Mouse (Mus musculus) heart, postnatal 4 days (tissue): ENCODE results near the gene Ovol3. TPM values are rescaled to one million over a fixed set of nuclear protein-coding genes. Genes with fewer than 3 reads are reported as not detected.
A peak's percentile ranks its signal among the peaks of the same experiment; 100 is the strongest.
"Not testable (repeated sequence)": the region's sequence is repeated elsewhere in the genome, so short reads cannot be mapped to it uniquely, and the experiment has no call there.

Source experiments
- DNase-seq: peaks from one replicate; pipeline ENCODE4 v3.0.0; 2021
- total RNA-seq, 2 experiments: library from RNA; stranded (reverse); gene quantifications; 2 replicates each; pipeline ENCODE4 v1.2.3; 2021

Ovol3 gene
- total RNA-seq, 2 experiments from 2014 or later: not detected

DNA sequence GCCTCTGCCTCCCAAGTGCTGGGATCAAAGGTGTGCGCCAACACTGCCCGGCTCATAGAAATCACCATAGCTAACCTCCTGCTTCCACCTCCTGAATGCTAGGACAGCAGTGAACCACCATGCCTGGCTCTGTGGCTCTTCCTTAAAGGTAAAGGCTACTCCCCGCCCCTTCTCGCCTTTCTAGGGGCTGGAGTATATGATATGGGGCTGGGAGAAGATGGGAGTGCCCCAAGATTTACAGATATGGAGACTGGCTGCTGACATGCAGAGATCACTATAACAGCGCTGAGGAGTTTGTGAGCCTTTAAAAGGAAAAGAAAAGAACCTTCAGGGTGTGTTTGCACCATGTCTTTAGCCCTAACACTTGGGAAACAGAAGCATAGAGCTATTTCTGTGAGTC is 13.3 kb downstream of the Ovol3 start:
- no peak for DNase-seq

DNA sequence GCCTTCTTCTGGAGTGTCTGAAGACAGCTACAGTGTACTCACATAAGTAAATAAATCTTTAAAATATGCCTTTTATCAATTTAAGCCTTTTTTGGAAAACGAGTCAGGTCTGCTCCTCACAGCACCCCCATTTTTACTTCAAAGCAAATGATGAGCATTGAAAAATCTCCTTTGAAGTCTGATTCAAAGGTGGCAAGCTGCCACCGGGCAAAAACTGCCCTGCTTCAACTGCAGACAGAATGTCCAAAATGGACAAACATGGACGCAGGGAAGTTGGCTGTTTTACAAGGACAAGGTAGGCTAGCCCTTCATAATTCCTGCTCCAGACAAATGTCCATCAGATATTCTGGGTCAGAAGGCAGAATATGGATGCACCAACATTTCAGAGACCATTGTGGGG is 14.1 kb downstream of the Ovol3 start:
- no peak for DNase-seq

DNA sequence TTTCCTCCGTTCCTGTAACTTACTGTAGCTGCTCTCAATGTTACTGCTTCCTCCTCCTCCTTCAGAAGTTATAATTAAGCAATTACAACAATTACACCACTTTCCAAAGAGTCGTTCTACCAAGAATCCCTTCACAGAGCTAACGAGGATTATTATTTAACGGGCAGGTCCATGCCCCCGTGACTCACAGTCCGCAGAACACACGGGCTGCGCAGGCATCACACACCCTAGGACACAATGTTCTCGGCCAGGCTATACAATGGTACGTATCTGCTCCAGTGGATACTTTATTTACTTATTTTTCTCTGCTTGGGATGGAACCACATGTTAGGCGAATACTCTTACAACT is 15.5 kb downstream of the Ovol3 start:
- no peak for DNase-seq

DNA sequence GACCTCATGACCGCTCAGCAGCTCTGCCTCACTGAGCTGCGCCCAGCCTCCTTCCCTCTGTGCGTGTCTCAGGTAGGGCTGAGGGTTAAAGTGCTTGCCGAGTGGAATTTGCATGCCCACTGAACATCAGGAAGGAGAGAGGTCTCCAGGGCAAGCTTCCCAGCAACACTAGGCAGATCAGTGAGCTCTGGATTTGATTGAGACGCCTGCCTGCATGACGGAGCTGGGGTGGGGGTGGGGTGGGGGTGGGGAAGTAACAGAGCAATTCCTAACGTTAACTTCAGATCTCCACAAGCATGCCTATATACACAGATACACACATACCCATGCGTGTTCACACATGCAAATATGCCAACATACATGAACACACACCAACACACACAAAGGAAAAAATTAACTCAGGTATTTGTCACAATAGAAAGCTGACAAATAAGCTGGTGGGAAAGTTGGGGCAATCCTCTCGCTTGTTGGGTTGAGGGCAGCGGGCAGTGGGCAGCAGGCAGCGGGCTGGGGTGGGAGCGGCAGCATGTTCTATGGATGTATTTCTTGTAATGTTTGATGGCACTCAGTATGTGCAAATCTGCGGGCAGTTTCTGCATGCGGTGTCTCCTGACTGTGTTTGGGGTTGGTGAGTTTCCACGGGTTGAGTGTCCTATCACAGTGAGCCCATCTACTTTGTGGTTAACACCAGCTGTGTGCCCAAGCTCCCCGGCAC is 16.1 kb downstream of the Ovol3 start:
- DNase-seq: peak; percentile 71

DNA sequence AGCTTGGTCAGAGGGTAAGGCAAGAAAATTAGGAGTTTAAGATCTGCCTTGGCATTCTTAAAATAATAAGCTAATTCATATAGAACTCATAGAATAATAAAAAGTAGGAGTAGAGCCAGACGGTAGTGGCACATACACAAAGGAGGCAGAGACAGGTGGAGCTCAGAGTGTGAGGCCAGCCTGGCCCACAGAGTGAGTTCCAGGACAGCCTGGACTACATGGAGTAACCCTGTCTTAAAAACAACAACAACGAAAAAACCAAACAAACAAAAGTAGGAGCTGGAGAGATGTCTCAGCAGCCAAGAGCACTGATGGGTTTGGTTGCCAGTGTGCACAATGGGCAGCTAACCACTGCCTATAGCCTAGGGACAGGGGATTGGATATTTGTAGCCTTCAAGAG is 18.2 kb downstream of the Ovol3 start:
- DNase-seq: no peak

DNA sequence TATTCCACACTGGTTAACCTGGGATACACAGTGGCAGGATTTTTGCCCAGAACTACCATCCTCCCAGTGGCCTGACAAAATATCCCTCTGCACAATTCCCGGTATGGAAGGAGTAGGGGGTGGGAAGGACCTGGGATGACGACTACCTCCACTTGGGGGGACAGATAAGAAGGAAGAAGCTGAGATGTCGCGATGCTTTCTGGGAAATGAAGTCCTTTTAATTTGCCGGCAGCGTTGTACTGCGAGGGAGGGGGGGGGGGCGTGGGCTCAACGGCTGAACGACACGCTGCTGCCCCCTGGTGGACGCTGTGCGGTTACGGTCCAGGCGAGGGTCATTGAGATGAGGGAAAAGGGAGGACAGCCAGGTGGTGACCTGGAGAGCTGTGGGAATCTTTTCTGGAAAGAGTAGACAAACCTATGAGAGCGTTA is 18.8 kb downstream of the Ovol3 start:
- peak; percentile 85 for DNase-seq

DNA sequence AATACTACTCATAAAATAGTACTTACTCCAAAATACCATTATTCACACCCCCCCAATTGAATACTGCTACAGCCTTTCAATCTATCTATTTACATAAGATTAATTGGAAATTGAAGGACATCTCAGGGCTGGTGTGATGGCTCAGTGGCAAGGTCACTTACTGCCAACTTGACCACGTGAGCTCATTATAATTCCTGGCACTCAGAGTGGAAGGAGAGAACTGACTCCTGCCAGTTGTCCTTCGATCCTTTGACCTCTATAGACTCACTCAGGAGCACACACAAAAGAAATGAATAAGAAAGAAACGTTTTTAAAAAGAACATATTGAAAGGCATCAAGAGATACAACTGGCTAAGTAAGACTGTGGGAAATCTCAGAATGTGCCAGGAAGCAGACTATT is 19.6 kb downstream of the Ovol3 start:
- no peak for DNase-seq

DNA sequence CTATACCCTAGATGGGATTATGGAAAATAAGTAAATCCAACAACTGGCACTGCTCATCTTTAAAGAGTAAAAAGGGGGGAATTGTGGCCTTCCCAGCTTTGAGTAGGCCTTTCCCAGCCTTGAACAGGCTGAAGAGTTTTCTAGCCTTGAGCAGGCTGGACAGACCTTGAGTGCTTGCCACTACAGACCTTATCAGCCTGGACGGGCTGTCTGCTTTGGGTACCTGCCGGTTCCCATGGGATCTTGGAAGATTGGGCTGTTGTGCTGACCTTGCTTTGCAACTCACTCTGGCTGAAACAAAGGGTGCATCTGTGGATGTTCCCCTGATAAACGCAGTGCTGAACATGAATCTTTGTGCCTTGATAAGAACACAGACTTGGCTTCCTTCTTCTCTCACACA is 21.6 kb downstream of the Ovol3 start:
- no peak for DNase-seq

DNA sequence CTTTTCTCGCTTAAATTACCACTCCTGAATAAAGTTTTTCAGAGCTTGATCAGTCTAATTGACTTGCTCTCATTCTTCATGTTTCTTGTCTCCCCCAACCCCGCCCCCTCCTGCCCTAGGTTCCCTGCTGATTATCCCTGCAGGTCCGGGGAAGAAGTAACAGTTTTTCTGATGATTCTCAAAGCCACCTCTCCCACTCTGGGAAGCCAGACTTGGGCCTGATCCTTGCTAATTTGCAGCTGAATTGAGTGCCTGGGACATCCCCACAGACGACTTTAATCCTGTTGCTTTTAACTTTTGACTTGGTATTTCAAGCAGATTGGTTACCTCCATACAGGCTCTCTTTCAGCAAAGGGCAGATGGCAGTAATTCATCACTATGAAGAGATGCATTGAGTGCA is 24.5 kb downstream of the Ovol3 start:
- DNase-seq: no peak

DNA sequence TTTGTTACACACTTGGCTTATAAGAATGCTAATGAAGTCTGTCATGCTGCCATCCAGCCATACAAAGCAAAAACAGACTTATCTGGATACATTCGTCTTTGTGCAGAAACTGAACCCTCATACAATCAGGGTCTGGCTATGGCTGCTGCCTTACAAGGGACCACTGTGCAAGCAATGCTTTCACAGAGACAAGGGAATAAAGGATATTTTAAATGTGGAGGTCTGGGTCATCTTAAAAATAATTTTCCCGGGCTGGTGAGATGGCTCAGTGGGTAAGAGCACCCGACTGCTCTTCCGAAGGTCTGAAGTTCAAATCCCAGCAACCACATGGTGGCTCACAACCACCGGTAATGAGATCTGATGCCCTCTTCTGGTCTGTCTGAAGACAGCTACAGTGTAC is 29.2 kb downstream of the Ovol3 start:
- DNase-seq: not testable (repeated sequence)

DNA sequence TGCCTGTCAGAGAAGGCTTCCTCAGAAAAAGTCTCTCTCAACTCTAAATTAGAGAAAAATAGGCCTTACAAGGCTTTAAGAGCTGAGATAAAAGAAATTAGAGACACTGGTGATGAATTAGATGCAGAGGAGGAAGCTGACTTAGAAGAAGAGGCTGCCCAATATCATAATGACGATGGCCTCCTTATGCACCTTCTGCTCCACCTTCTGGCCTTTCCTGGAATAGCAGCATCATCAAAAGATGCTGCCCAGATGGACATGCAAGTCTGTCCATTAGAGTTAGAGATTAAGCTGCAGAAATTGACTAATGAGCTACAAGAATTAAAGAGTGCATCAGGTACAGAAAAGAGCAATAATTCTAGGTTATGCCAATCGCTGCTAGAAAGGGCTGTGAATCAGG is 30.1 kb downstream of the Ovol3 start:
- peak; percentile 81 for DNase-seq

DNA sequence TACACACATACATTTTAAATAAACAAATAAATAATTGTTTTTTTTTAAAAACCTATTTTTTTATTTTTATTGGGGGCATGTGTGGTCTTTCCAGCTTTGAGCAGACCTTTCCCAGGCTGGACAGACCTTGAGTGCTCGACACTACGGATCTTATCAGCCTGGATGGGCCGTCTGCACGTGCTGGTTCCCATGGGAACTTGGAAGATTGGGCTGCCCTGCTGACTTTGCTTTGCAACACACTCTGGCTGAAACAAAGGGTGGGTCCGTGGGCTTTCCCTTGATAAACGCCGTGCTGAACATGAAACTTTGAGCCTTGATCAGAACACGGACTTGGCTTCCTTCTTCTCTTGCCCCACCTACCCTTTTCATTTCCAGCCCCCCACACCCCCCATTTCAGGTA is 31.1 kb downstream of the Ovol3 start:
- no peak for DNase-seq

DNA sequence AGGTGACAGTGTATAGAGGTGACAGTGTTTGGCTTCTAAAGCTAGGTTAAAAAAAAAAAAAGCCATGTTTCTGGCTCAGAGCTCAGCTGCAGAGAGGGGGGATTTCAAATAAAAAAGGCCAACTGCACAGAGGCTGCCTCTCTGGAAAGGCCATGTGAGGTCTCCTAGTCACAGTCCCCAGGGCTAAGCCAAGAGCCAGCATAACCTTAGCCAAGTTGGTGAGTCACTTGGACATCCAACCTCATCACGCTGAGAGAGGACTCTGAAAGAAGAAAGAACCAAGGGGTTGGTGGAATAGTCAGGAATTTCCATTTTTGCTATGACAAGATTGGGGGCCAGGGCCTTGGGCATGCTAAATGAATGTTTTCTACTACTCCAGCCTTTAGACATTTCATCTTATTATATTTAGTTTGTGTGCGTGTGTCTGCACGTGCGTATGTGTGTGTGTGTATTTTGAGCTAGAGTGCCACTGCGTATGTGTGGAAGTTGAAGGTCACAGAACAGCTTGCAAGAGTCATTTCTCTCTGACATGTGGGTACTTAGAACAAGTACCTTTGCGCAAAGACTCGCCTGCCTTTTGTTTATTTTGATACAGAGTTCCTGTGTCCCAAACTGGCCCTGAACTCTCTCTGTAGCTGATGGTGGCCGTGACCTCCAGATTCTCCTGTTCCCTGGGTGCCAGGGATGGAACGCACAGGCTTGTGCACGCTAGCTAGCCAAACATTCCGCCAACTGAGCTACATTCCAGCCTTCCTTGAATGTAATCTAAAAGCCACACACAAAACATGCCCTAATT is 32.4 kb downstream of the Ovol3 start:
- DNase-seq: peak; percentile 51

DNA sequence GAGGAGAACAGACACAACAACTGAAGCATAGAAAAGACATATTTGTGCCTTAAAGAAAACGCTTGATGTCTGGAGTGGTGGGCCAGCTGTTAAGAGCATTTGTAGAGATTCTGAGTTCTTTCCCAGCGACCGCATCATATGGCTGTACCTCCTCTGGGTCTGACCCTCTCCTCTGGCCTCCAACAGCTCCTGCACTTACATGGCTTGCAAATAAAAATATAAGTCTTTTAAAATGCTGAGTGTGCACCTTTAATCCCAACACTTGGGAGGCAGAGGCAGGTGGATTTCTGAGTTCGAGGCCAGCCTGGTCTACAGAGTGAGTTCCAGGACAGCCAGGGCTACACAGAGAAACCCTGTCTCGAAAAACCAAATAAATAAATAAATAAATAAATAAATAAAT is 34.9 kb downstream of the Ovol3 start:
- DNase-seq: not testable (repeated sequence)

DNA sequence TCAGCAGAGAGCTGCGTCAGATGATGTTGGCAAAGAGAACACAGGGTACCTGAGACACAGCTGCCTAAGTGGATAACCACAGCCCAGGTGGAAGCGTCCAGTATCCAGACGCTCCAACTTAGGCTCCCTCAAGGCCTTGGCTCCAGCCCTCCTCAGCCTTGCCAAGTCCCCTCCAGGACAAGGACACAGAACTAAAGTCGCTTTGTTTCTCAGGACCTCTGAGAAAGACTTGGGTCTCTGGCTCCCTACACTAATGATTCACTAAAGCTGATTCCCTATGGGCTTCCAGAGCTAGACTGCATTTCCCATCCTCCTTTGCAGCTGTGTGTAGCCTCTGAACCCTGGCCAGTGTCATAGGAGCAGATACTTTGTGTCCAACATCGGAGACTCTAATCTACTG is 35.3 kb downstream of the Ovol3 start:
- no peak for DNase-seq

DNA sequence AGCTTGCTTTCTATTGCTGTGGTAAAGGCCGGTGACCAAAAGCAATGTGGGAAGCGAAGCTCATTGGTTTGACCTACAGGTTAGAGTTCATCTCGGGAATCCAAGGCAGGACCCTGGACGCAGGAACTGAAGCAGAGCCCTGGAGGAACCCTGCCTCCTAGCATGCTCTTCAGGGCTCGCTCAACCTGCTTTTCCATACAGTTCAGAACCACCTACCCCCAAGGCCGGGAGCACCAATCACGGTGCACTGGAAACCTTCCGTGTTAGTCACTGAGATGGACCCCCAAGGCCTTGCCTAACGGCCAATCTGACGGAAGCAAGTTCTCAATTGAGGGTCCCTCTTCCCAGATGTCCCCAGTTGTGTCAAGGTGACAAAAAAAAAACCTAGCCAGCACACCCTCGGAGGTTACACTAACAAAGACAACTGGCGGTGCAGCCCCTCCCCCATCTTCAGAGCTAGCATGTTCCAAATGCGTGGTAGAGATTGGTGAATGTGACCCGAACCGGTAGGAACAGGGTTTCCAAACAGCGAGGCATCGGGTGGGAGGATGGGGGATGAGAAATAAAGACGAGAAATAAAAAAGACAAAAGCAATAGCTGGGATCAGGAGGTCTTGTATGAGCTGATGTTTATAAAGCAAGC is 35.9 kb downstream of the Ovol3 start:
- DNase-seq: no peak

DNA sequence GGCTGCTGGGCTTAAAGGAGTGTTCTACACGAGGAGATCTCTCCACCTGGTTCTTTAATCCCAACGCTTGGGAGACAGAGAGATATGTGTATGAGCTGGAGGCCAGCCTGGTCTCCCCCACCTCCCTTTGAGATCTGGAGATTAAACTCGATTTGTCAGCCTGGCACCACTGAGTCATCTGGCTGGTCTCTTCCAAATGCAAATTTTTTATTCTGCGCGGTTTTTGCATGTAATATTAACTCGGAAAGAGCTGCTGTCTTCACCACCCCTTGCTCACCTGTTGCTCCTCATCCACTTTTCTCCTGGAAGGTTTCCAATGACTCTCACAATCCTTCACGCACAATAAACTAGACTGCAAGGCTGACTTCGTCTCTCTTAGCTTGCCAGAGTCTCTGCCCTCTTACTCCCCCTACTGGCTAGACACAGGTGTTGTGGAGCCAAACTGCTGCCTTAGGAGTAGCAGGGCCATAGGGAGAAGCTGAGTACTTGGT is 37.0 kb downstream of the Ovol3 start, which contains the start of gene Capns1:
Capns1 (minus strand) TSS at position 331 of the 491 bp plus-strand sequence.
- peak; percentile 75 for DNase-seq

DNA sequence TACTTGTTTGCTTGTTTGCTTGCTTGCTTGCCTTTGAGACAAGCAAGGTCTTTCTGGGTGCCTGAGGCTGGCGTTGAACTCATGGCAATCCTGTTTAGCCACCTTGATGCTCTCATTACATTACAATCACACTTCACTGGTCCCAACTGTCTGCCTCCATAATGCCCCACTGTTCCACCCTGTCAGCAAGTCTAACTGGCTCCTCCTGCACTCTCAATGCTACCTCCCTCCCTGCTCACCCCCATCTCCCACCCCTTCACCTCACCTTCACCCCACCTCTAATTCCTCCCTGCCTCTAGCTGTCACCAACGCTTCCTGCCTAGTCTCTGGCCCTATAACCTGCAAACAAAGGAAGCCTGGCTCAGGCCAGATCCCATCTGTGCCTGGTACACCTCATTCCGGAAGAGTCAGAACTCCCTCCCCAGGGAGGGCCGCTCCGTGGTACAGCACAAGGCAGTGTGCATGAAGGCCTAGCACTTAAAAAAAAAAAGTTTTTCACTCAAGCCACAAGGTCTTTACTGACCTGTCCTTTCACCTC is 37.9 kb downstream of the Ovol3 start:
- no peak for DNase-seq

DNA sequence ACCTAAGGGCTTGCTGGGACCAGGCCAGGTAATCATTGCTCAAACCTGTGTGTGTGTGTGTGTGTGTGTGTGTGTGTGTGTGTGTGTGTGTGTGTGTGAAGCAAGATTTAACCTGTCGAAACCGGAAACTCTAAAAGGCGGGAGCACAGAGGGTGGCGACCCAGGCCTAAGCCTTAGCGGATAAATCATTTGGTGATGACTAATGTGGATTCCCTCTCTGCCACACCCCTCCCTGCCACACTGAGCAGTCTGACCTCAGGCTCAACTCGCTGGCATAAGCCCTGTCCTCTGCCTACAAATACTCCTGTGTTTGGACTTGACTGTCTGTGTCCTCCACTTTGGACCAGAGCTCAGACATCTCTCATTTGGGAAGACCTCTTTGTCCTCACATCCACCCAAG is 39.4 kb downstream of the Ovol3 start:
- DNase-seq: no peak

DNA sequence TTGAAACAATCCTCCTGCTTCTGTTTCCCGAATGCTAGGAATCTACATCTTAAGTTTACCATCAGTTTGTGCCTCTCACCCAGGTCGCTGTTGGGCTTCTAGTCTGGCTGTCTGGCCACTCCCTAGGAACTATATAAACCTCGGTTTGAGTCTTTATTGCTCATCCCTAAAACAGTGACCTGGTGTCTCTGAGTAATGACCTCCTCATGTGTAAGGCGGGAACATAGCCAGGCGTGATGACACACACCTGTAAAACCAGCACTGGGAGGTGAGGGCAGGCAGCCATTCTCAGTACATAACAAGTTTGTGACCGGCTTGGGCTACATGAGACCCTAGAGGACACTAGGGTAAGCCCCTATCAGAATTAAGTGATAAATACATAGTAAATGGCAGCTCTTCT is 40.1 kb downstream of the Ovol3 start:
- no peak for DNase-seq

DNA sequence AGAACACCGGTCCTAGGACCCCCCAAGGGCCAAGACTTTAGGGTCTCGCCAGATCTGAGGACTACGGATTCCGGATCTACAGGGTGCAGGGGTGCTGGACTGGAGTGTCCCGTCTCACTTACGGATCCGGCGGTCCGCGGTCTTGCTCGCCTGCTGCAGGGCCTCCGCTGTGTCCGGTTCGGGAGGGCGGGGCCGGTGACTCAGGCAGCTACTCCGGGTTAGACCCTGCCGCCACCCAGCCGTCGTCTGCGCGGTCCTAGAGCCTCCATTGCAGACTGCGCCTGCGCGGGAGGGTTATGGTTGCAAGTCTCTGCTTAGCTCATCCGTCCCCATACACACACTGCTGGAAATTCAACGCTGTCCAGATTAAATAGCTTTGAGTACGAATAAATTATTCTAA is 40.6 kb downstream of the Ovol3 start:
- DNase-seq: peak; percentile 97

DNA sequence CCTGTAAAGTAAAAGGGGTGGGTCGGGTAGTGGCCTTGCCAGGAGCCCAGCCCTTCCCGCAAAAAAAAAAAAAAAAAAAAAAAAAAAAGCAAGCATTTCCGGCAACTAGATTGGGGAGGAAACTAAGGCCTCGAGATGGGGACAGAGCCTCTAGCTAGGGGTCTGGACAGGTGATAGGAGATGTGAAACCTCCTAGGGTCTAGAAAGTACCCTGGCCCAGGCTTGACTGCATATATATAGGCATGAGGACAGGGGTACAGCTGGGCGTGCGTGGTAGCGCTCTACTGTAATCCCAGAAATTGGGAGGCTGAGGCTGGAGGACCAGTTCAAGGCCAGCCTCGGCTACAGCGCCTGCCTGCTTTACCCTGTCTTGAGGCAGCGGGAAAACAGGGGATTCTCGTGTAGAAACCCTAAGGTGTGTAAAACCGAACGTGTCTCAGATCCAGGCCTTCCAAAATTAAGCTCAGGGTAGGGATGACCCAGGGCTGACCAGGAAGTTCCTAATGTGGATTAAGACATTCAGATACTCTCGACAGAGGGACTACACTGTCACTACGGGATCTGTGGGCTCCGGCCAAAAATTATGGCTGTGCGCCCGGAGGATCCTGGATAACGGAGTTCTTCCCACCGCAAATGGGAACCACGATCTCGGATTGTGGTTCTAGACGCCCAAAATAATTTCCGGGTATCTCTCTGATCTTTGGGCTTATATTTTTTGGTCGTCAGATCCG is 41.3 kb downstream of the Ovol3 start:
- peak; percentile 69 for DNase-seq
